Mouse (Mus musculus) myocyte (in vitro differentiated cells): ENCODE results near the gene S1pr5.

Source experiments
- E2F4 ChIP-seq: IDR thresholded peaks from one replicate; pipeline ENCODE4 v1.6.1; 2011; ENCODE audit warnings: mild to moderate bottlenecking, control low read depth, moderate library complexity; ENCODE audit not compliant: insufficient read depth
- MAX ChIP-seq: IDR thresholded peaks from one replicate; pipeline ENCODE4 v1.6.1; 2011; ENCODE audit warnings: low read depth, mild to moderate bottlenecking, control low read depth
- MYOD1 ChIP-seq, 3 experiments: IDR thresholded peaks; one replicate each; pipeline ENCODE4 v1.6.1; 2011; ENCODE audit warnings: control low read depth in 2 of 3, low read depth in 2 of 3, mild to moderate bottlenecking in 2 of 3, moderate library complexity in 1 of 3; ENCODE audit not compliant: insufficient read length in 2 of 3, control insufficient read depth in 1 of 3
- MYOG ChIP-seq, 3 experiments: IDR thresholded peaks; one replicate each; pipeline ENCODE4 v1.6.1; 2011; ENCODE audit warnings: control low read depth in 2 of 3, low read depth in 2 of 3, mild to moderate bottlenecking in 2 of 3; ENCODE audit not compliant: insufficient read length in 2 of 3, control insufficient read depth in 1 of 3, insufficient read depth in 1 of 3
- POLR2A ChIP-seq: IDR thresholded peaks from one replicate; pipeline ENCODE4 v1.6.1; 2011; ENCODE audit warnings: low read depth, mild to moderate bottlenecking, control low read depth, moderate library complexity; ENCODE audit not compliant: insufficient read length
- POLR2AphosphoS2 ChIP-seq: IDR thresholded peaks from one replicate; pipeline ENCODE4 v1.6.1; 2011; ENCODE audit warnings: low read depth, control low read depth; ENCODE audit not compliant: insufficient read length
- REST ChIP-seq: IDR thresholded peaks from one replicate; pipeline ENCODE4 v1.6.1; 2011; ENCODE audit warnings: mild to moderate bottlenecking, control low read depth, moderate library complexity; ENCODE audit not compliant: insufficient read depth, insufficient read length
- SRF ChIP-seq: IDR thresholded peaks from one replicate; pipeline ENCODE4 v1.6.1; 2011; ENCODE audit warnings: low read depth; ENCODE audit not compliant: control insufficient read depth, insufficient read length
- TCF3 ChIP-seq: IDR thresholded peaks from one replicate; pipeline ENCODE4 v1.6.1; 2011; ENCODE audit warnings: low read depth, control low read depth; ENCODE audit not compliant: insufficient read length
- USF1 ChIP-seq: IDR thresholded peaks from one replicate; pipeline ENCODE4 v1.6.1; 2011; ENCODE audit warnings: low read depth, mild to moderate bottlenecking, control low read depth, moderate library complexity

- TF ChIP-seq SRF (no peak), TCF3 (no peak), POLR2A (no peak), REST (no peak), POLR2AphosphoS2 (no peak), MAX (no peak), MYOG (IDR thresholded peaks at IDR 0.05; ENCODE audit: control insufficient read depth in 1 of 3, insufficient read depth in 1 of 3, insufficient read length in 2 of 3, low read depth in 2 of 3) (no peak), USF1 (no peak), E2F4 (no peak), MYOD1 (IDR thresholded peaks at IDR 0.05; ENCODE audit: control insufficient read depth in 1 of 3, insufficient read length in 2 of 3, low read depth in 2 of 3) (no peak)
Observed at GRCm38 (mm10) chr9:21268305-21268704, 20.1 kb upstream of the S1pr5 start.
